Mouse (Mus musculus) intestine, embryonic 15.5 days (tissue): ENCODE data around the gene Dact3. TPM values are rescaled to one million over a fixed set of nuclear protein-coding genes. Genes with fewer than 3 reads are reported as not detected.

ENCODE experiments used
- ATAC-seq: fragments of 200-750 bp; cut with Nextera tagmentation; 2 replicates; pipeline ENCODE4 v1.8.0; 2017; ENCODE audit warnings: moderate TSS enrichment, moderate library complexity
- H3K27ac ChIP-seq: fragments of 300-500 bp; sonication (generic); 2 replicates; pipeline ENCODE4 v1.5.1; 2015; ENCODE audit warnings: mild to moderate bottlenecking, inconsistent platforms
- H3K27me3 ChIP-seq: fragments of 300-500 bp; sonication (generic); replicated peaks from 2 replicates; pipeline ENCODE4 v1.6.1; 2015; ENCODE audit warnings: inconsistent platforms
- H3K36me3 ChIP-seq: fragments of 300-500 bp; sonication (generic); 2 replicates; pipeline ENCODE4 v1.6.1; 2015; ENCODE audit warnings: inconsistent platforms
- H3K4me1 ChIP-seq: fragments of 300-500 bp; sonication (generic); replicated peaks from 2 replicates; pipeline ENCODE4 v1.6.1; 2015; ENCODE audit warnings: inconsistent platforms
- H3K4me2 ChIP-seq: fragments of 300-500 bp; sonication (generic); replicated peaks from 2 replicates; pipeline ENCODE4 v1.6.1; 2015; ENCODE audit warnings: mild to moderate bottlenecking, inconsistent platforms
- H3K4me3 ChIP-seq: fragments of 300-500 bp; sonication (generic); replicated peaks from 2 replicates; pipeline ENCODE4 v1.5.1; 2015; ENCODE audit warnings: inconsistent platforms
- H3K9ac ChIP-seq: fragments of 300-500 bp; sonication (generic); 2 replicates; pipeline ENCODE4 v1.6.1; 2015; ENCODE audit warnings: inconsistent platforms
- H3K9me3 ChIP-seq: fragments of 300-500 bp; sonication (generic); 2 replicates; pipeline ENCODE4 v1.6.1; 2016; ENCODE audit warnings: inconsistent platforms
- WGBS: fragments of 180-500 bp; shearing (Covaris S2); methylation state at CpG from one replicate; pipeline ENCODE4 v1.1.7; 2015; 5-methylcytosine and 5-hydroxymethylcytosine counted together
- polyA plus RNA-seq: library from polyadenylated mRNA; unstranded; fragments of >200 nt; fragmentation: Nextera tagmentation; extraction: Ambion mirVana; gene quantifications from 2 replicates; pipeline ENCODE4 v1.2.1, GENCODE M21; 2015

The Dact3 gene
- polyA plus RNA-seq: 3.1 and 3.2 TPM in 2 replicates

DNA sequence AGATGAGACGGTGACA, at the start of gene Dact3:
Dact3 (plus strand) TSS at position 8 of the 16 bp plus-strand sequence.
- H3K4me2 ChIP-seq: peak within 1 kb of the TSS; percentile 88
- H3K4me3 ChIP-seq: peak within 1 kb of the TSS; percentile 76
- ATAC-seq: no peak
- H3K27ac ChIP-seq: peak within 1 kb of the TSS; percentile 92
- peaks cover 11% of the 10 kb centered on the region for H3K4me1 ChIP-seq
- no CpG with 5 or more reads among the region's 1 CpGs for WGBS
- H3K9ac ChIP-seq: peak within 1 kb of the TSS; percentile 76
- 0 out of 2 replicates have a peak, but pooled peaks cover 4% of the 10 kb centered on the region for H3K36me3 ChIP-seq
- no peaks in the 10 kb centered on the region for H3K9me3 ChIP-seq
- H3K27me3 ChIP-seq: no peaks in the 10 kb centered on the region

DNA sequence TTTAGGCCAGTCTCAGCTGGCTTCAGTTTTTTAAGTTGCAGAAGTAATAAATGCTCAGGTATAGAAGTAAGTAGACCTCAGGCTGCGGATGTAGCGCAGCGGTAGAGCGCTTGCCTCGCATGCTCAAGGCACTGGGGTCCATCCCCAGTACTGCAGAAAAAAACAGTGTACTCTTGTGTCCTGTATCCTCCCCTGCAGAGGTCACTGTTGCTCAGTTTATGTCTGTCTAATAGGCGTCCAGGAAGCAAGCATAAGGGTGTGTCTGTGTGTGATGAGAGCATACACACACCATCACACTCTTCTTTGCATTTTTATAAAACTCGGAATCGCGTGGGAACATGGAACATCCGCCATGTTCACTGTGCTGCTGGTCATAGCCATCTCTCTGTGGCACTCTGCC, 49.3 kb upstream of the Dact3 start:
- WGBS: 84% methylated on average over 10 of the region's 10 CpGs
- no peaks in the 10 kb centered on the region for H3K27me3 ChIP-seq
- no peaks in the 10 kb centered on the region for H3K9me3 ChIP-seq
- no peak for ATAC-seq
- H3K9ac ChIP-seq: no peak overlapping the region
- peaks cover 56% of the 10 kb centered on the region for H3K36me3 ChIP-seq
- no peak overlapping the region for H3K27ac ChIP-seq
- no peak overlapping the region for H3K4me2 ChIP-seq
- no peak overlapping the region for H3K4me3 ChIP-seq
- peaks cover 6% of the 10 kb centered on the region; the same call in 1 of the 2 replicates for H3K4me1 ChIP-seq

DNA sequence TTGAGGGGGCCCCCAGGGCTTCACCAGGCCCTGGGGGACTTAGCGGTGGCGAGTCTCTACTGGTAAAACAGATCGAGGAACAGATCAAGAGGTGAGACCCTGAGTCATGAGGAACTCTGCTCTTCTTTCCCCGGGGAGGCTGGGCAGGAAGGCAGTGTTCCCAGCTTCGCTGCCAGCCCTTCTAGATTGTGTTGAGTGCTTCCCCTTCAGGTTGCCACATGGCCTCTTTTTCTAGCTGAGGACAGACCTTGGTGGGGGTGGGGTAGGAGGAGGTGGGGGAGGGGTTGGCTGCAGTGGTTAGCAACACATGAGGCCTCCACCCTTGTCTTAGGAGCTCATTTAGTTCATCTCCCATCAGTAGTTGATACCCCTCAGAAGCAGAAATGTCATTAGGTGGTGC, 48.5 kb upstream of the Dact3 start:
- H3K36me3 ChIP-seq: peaks cover 62% of the 10 kb centered on the region
- no peak overlapping the region for H3K4me2 ChIP-seq
- no peak overlapping the region for H3K4me3 ChIP-seq
- H3K9me3 ChIP-seq: no peaks in the 10 kb centered on the region
- H3K9ac ChIP-seq: no peak overlapping the region
- no peak overlapping the region for H3K27ac ChIP-seq
- peaks cover 3% of the 10 kb centered on the region; the same call in 1 of the 2 replicates for H3K4me1 ChIP-seq
- ATAC-seq: no peak
- WGBS: 78% methylated on average over 5 of the region's 5 CpGs
- H3K27me3 ChIP-seq: no peaks in the 10 kb centered on the region

DNA sequence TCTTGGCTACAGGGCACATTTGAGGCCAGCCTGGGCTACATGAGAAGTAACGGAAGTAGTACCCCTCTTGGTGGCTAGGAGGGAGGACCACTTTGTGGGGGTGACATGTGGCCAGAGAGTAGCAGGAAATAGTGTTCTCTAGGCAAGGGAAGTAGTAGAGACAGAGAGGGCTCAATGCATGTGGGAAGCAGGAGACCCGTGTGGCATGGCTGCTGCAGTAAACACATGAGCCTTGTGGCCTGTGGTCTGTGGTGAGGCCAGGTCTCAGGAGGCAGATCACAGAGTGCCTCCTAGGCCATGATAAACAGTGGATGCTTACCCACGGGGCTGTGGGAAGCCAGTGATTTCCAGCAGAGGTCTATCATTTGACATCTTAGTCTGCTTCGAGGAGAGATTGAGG, 47.8 kb upstream of the Dact3 start:
- no peaks in the 10 kb centered on the region for H3K9me3 ChIP-seq
- no peaks in the 10 kb centered on the region for H3K27me3 ChIP-seq
- H3K4me3 ChIP-seq: no peak overlapping the region
- H3K9ac ChIP-seq: no peak overlapping the region
- WGBS: 73% methylated on average over 4 of the region's 4 CpGs
- H3K27ac ChIP-seq: no peak overlapping the region
- H3K36me3 ChIP-seq: peaks cover 69% of the 10 kb centered on the region
- H3K4me2 ChIP-seq: no peak overlapping the region
- no peak for ATAC-seq
- 0 out of 2 replicates have a peak, but pooled peaks cover 3% of the 10 kb centered on the region for H3K4me1 ChIP-seq

DNA sequence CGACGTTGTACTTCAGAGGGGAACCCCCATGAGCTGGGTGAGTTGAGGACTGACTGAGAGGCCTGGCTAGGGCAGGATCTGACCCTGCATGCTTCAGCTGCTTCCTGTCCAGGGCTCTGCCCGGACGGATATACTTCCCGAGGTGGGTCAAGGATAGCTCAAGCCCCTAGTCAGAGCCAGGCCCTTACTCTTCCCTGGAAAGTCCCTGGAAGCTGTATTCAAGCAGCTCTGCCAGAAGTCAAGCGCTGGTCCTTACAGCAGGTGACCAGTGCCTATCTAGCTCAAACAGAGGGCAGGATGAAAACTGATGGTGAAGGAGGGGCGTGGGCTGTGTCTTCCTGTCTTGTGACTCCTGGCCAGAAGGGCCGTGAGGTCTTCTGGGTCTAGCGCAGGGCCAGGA, 44.7 kb upstream of the Dact3 start:
- no peaks in the 10 kb centered on the region for H3K4me1 ChIP-seq
- no peaks in the 10 kb centered on the region for H3K9me3 ChIP-seq
- no peak overlapping the region for H3K4me2 ChIP-seq
- 80% methylated on average over 9 of the region's 9 CpGs for WGBS
- H3K9ac ChIP-seq: no peak overlapping the region
- no peak overlapping the region for H3K27ac ChIP-seq
- H3K36me3 ChIP-seq: peaks cover 75% of the 10 kb centered on the region
- ATAC-seq: no peak
- no peaks in the 10 kb centered on the region for H3K27me3 ChIP-seq
- no peak overlapping the region for H3K4me3 ChIP-seq

DNA sequence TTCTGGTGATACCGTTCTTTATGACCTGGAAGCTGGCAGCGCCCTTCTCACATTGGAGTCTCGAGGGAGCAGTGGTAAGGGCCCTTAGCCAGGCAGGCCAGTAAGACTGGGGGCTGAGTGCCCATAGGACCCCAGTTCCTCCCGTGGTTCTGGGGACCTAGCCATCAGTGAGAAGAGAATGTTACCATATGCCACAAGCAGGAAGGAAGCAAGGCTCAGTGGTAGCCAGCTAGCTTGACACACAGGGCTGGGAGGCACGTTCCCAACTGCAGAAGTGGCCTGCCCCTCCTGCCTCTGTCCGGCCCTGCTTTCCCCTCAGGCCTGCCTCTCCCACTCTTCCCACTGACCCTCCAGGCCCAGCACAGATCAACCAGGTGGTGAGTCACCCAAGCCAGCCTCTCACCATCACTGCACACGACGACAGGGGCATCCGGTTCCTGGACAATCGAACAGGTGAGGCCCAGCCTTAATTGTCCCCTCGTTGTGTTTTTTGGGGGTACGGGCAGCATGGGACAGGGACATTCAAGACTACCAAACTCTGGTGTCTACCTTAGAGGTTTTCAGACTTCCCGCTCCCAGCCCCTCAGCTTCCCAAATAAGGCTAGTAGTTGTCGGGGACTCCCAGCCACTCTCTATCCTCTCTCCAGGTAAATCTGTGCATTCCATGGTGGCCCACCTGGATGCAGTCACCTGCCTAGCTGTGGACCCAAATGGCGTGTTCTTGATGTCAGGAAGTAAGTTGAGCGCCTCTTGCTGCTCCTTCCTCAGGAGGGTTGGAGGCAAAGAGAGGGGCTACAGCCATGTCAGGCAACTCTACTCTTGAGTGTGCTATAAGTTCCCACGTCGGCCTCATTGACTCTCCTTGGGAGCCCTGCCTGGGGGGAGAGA, 37.0 kb upstream of the Dact3 start:
- H3K9me3 ChIP-seq: no peaks in the 10 kb centered on the region
- 92% methylated on average over 18 of the region's 18 CpGs for WGBS
- H3K36me3 ChIP-seq: peaks cover 51% of the 10 kb centered on the region
- no peak overlapping the region for H3K27ac ChIP-seq
- H3K4me2 ChIP-seq: no peak overlapping the region
- no peak overlapping the region for H3K4me3 ChIP-seq
- peaks cover 10% of the 10 kb centered on the region; the same call in 1 of the 2 replicates for H3K4me1 ChIP-seq
- no peaks in the 10 kb centered on the region for H3K27me3 ChIP-seq
- ATAC-seq: no peak
- H3K9ac ChIP-seq: no peak overlapping the region

DNA sequence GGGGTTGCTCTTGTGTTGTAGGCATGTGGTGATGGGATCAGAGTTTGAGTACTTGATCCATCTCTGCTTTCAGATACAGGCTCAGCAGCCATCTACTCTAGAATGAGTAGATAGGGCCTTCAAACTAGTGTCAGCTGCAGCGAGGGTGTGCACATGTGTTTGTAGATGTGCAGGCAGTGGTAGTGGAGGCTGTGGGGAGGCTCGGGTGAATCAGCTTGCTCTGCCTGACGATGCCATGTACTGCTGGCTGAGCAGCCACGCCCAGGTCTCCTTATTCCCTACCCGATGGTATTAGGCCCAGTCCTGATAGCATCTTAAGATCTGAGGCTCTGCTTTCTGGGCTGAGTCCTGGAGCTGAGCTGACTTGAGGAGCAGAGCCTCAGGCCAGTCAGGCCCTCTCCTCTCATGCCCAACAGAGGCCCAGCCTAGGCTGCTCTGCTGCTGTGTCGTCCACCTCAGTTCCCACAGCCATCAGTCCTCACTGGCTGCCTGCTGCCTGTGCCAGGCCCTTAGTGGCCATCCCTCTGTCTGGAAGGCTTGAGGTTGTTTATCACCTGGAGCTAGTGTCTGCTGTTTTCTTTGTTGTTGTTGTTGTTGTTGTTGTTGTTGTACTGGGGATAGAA, 36.2 kb upstream of the Dact3 start:
- WGBS: 79% methylated on average over 6 of the region's 6 CpGs
- ATAC-seq: no peak
- no peak overlapping the region for H3K4me2 ChIP-seq
- no peak overlapping the region for H3K4me3 ChIP-seq
- H3K36me3 ChIP-seq: peaks cover 46% of the 10 kb centered on the region
- H3K27ac ChIP-seq: no peak overlapping the region
- peaks cover 15% of the 10 kb centered on the region for H3K4me1 ChIP-seq
- H3K27me3 ChIP-seq: no peaks in the 10 kb centered on the region
- H3K9ac ChIP-seq: no peak overlapping the region
- no peaks in the 10 kb centered on the region for H3K9me3 ChIP-seq

DNA sequence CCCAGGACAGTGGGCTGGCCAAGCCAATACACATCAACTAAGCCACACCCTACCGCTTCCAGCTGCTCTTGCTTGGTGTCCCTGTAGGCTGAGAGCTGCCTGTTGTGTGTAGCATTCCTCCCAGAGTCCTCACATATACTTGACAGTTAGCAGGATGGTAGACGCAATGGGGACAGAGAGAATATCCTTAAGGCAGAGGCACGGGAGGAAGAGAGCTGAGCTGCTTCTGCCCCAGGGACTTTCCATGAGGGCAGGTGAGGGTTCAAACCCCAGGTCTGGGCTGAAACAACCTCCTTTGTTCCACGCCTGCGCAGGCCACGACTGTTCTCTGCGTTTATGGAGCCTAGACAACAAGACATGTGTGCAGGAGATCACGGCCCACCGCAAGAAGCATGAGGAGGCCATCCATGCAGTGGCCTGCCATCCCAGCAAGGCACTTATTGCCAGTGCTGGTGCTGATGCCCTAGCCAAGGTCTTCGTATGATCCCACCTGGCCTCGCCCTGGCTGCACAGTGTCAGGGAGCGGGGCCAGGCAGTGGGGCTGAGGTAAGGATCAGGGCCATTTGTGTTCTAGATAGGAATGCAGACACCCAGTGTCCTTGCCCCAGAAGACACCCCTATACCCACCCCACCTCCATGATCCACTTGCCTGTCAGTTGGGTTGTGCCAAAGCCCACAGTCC, 35.5 kb upstream of the Dact3 start:
- no peak for ATAC-seq
- H3K9me3 ChIP-seq: no peaks in the 10 kb centered on the region
- no peak overlapping the region for H3K4me3 ChIP-seq
- peaks cover 41% of the 10 kb centered on the region for H3K36me3 ChIP-seq
- peaks cover 21% of the 10 kb centered on the region for H3K4me1 ChIP-seq
- no peak overlapping the region for H3K9ac ChIP-seq
- H3K27me3 ChIP-seq: no peaks in the 10 kb centered on the region
- whole genome bisulfite sequencing: 92% methylated on average over 12 of the region's 12 CpGs
- no peak overlapping the region for H3K27ac ChIP-seq
- H3K4me2 ChIP-seq: no peak overlapping the region

DNA sequence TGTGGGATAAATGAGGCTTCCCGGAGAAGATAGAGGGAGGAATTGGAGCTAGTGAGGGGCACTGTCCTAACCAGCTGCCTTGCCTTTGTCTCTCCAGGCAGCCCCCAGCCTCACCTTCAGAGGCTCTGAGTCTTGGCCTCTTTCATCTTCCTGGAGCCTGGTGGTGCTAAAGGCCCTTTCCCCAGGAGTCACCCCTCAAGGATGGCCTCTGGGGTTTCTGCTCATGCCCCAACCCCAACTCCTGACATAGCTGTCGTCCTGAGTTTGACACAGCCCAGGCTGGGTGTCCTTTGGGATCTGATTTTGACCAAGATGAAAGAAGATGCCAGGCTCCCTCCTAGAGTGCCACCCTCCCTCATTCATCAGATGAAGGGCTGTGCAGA, 35.0 kb upstream of the Dact3 start:
- H3K36me3 ChIP-seq: peaks cover 35% of the 10 kb centered on the region

DNA sequence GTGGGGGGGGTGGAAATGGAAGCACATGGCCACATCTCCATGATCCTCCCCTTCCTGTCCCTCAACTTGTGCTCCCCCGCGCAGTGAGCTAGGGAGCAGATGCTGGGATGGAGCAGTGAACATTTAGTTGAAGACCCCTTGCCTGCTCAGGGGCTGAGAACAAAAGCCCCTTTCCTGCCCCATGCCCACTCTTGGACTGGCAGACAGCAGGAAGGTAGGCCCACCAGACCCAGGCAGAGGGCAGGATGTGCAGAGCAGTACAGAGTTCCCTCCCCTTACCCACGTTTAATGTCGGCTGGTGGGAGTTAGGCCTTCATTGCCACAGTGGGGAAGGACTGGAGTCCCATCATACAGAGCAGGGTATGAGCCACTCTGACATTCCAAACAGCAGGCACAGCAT, 34.0 kb upstream of the Dact3 start:
- 0 out of 2 replicates have a peak overlapping the region, but pooled peaks have one; percentile 11 for H3K4me2 ChIP-seq
- no peak overlapping the region for H3K4me3 ChIP-seq
- H3K9ac ChIP-seq: no peak overlapping the region
- no peaks in the 10 kb centered on the region for H3K27me3 ChIP-seq
- H3K4me1 ChIP-seq: peaks cover 29% of the 10 kb centered on the region
- H3K9me3 ChIP-seq: no peaks in the 10 kb centered on the region
- WGBS: 82% methylated on average over 4 of the region's 4 CpGs
- H3K27ac ChIP-seq: peak overlapping the region; percentile 73
- ATAC-seq: no peak
- H3K36me3 ChIP-seq: peaks cover 35% of the 10 kb centered on the region

More for the DNA sequence above, 35.0 kb upstream of the Dact3 start:
- WGBS: 89% methylated on average over 2 of the region's 2 CpGs
- Histone ChIP-seq H3K27me3 (no peaks in the 10 kb centered on the region), H3K9me3 (no peaks in the 10 kb centered on the region), H3K9ac (no peak overlapping the region), H3K4me3 (no peak overlapping the region), H3K4me2 (no peak overlapping the region), H3K27ac (no peak overlapping the region), H3K4me1 (peaks cover 24% of the 10 kb centered on the region)
- ATAC-seq: no peak

DNA sequence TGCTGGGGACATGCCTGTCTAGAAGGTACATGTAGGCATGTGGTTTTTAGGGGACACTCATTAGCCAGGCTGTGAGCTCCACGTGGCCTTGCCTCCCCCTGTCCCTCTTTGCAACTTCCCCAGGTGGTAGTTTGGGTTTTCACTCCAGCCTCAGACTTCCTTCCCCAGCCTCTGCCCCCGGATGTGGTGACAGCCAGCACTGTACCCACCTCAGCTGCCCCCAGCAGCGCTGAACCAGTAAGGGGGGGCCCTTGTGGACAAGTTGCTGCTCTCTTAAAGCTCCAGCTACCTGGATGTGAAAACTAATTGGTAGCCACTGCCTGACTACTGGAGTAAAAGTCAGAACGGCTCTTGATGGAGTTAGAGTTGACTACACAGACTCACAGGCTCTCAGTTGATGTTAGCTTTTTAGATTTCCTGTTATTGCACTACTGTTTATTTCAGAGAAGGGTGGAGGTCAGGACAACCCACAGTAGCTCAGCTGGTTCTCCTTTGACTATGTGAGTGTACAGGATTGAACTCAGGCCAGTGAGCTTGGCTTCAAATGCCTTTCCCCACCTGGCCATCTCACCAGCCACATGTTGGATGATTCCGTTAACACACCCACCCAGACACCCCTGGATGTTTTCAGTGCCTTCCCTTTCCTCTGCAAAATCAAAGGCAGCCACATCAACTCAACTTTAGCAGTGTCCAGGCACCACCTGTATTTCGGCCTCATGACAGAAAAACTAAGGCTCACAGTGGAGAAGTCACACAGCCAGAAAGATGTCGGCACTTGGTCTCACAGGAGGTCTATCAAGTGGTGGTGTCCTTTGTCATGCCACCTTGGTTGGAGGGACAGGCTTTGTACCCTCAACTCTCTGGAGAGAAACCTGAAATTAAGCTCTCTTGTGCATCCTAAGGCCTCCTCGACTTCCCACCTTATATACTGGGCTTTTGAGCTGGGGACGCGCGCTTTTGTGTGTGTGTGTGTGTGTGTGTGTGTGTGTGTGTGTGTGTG, 33.3 kb upstream of the Dact3 start:
- 41% methylated on average over 11 of the region's 11 CpGs for WGBS
- Histone ChIP-seq H3K36me3 (peaks cover 35% of the 10 kb centered on the region), H3K4me1 (peaks cover 29% of the 10 kb centered on the region), H3K9ac (no peak overlapping the region), H3K4me2 (peak overlapping the region; percentile 99), H3K9me3 (no peaks in the 10 kb centered on the region), H3K4me3 (peak overlapping the region; percentile 55), H3K27ac (peak overlapping the region; percentile 73), H3K27me3 (no peaks in the 10 kb centered on the region)
- peak; percentile 7 for ATAC-seq

DNA sequence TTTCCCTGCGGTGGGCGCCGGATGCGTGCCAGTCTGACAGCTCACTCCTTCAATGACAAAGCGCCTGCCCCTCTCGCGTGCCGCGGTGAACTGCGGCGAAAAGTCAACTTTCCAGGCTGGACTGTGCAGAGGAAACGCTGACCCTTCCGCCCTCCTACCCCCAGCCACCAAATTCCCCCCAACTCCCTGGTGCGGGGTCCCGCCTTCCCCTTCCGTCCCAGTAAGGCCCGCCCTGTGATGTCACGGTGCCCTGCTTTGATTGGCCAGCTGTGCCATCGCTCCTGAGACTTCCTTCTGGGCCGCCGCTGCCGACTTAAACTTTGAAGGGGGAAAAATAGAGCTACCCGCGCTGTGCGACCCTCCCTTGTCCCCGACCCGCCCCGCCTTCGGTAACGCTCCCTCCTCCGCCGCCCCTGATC, 32.5 kb upstream of the Dact3 start, which contains the start of gene Prkd2:
Prkd2 (plus strand) TSS at position 258 of the 419 bp plus-strand sequence.
- H3K4me3 ChIP-seq: peak within 1 kb of the TSS; percentile 55
- ATAC-seq: peak; percentile 89
- under 1% methylated on average over 29 of the region's 32 CpGs for WGBS

More for the DNA sequence above, 32.5 kb upstream of the Dact3 start, which contains the start of gene Prkd2:
- Histone ChIP-seq H3K36me3 (peaks cover 28% of the 10 kb centered on the region), H3K4me2 (peak within 1 kb of the TSS; percentile 99), H3K27ac (peak within 1 kb of the TSS; percentile 78), H3K27me3 (no peaks in the 10 kb centered on the region), H3K9ac (peak within 1 kb of the TSS; percentile 71), H3K4me1 (peaks cover 29% of the 10 kb centered on the region), H3K9me3 (no peaks in the 10 kb centered on the region)
